ENCODE assay signal across 11 mouse cellular contexts in the genomic region with DNA sequence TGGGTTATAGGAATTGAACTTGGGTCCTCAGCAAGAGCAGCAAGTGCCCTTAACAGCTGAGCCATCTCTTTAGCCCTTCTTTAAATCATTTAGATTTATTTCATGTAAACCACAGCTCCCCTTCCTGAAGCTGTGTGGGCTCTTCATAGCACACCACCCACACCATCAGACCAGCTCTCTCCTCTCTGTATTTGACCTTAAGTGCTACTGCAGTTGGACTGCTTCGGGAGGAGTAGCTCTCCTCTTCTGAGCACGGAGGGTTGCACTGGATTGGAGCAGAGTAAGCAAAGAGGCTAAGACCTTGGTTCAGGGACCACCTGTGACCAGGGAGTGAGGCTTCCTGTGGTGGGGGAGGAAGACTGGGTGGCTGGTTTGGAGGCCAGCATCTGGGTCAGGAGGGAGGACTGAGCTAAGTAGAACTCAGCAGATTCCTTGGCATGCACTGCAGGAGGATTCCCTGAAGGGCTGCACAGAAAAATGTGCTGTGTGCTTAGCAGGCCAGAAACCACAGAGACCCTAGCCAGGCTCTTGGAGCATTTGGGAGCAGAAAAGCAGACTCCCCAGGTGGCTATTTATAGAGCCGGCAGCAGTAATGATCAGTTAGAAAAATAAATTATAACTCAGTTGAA.
A peak's percentile ranks its signal among the peaks of the same experiment; 100 is the strongest.
DNase-seq lines count a peak whose midpoint lies in the region; ATAC-seq lines count a peak whose summit lies in the region.
"Had no signal": no experiment of that assay in that cellular context is flagged by ENCODE, and none has a peak within 500 bp of the region (broad histone marks: within the 10 kb centered on the region; RNA-seq: fewer than 3 reads in every experiment).

No protein-coding gene starts in this region.

- H3K4me1 ChIP-seq in forebrain, embryonic 15.5 days, result peaks cover 14% of the 10 kb centered on the region
- no peaks in the 10 kb centered on the region for H3K4me1 ChIP-seq in forebrain, embryonic 14.5 days (ENCODE audit: control insufficient read depth, insufficient read depth, low read length)
- H3K4me1 ChIP-seq in lung, embryonic 16.5 days (replicated peaks; ENCODE audit: control insufficient read depth, insufficient read depth, low read length), result peaks cover 10% of the 10 kb centered on the region
- peaks cover 7% of the 10 kb centered on the region; the same call in 1 of the 2 replicates for H3K4me1 ChIP-seq in kidney, embryonic 15.5 days

- no peak for DNase-seq in forebrain, embryonic 14.5 days (ENCODE audit: low spot score)
- no peak for DNase-seq in lung, postnatal 25 days (ENCODE audit: low spot score)
- peak; percentile 46 for DNase-seq in thymus, postnatal 14 days
- DNase-seq in liver, result no peak
- no peak for DNase-seq in frontal cortex, postnatal 25 days (ENCODE audit: low spot score in 2 of 2)
- DNase-seq: B cell, adult 2 months had no signal

- H3K9me3 ChIP-seq in forebrain, embryonic 15.5 days, result no peaks in the 10 kb centered on the region
- H3K9me3 ChIP-seq in forebrain, embryonic 14.5 days (replicated peaks; ENCODE audit: control insufficient read depth, low read length), result no peaks in the 10 kb centered on the region
- no peaks in the 10 kb centered on the region for H3K9me3 ChIP-seq in lung, embryonic 16.5 days (ENCODE audit: control insufficient read depth, low read length)
- H3K9me3 ChIP-seq in kidney, embryonic 15.5 days (replicated peaks), result no peaks in the 10 kb centered on the region

- no peak overlapping the region for H3K4me3 ChIP-seq in forebrain, embryonic 15.5 days
- no peak overlapping the region for H3K4me3 ChIP-seq in forebrain, embryonic 14.5 days (ENCODE audit: low read depth, low read length)
- H3K4me3 ChIP-seq in lung, embryonic 16.5 days (ENCODE audit: low read length), result no peak overlapping the region
- no peak overlapping the region for H3K4me3 ChIP-seq in kidney, embryonic 15.5 days (replicated peaks)

- H3K27me3 ChIP-seq in forebrain, embryonic 15.5 days, result no peaks in the 10 kb centered on the region
- no peaks in the 10 kb centered on the region for H3K27me3 ChIP-seq in forebrain, embryonic 14.5 days (replicated peaks; ENCODE audit: control insufficient read depth, insufficient read depth, low read length)
- no peaks in the 10 kb centered on the region for H3K27me3 ChIP-seq in lung, embryonic 16.5 days (ENCODE audit: control insufficient read depth, insufficient read depth, low read depth, low read length)
- H3K27me3 ChIP-seq in kidney, embryonic 15.5 days, result no peaks in the 10 kb centered on the region

- no peaks in the 10 kb centered on the region for H3K36me3 ChIP-seq in forebrain, embryonic 15.5 days
- H3K36me3 ChIP-seq in forebrain, embryonic 14.5 days (ENCODE audit: control insufficient read depth, insufficient read depth, low read length), result no peaks in the 10 kb centered on the region
- H3K36me3 ChIP-seq in lung, embryonic 16.5 days (ENCODE audit: control insufficient read depth, insufficient read depth, low read length), result no peaks in the 10 kb centered on the region
- no peaks in the 10 kb centered on the region for H3K36me3 ChIP-seq in kidney, embryonic 15.5 days

- H3K27ac ChIP-seq in forebrain, embryonic 15.5 days (replicated peaks), result 0 out of 2 replicates have a peak overlapping the region, but pooled peaks have one; percentile 12
- no peak overlapping the region for H3K27ac ChIP-seq in forebrain, embryonic 14.5 days (ENCODE audit: low read depth, low read length)
- peak overlapping the region; percentile 58 for H3K27ac ChIP-seq in lung, embryonic 16.5 days (ENCODE audit: low read length)
- peak overlapping the region; percentile 52; the same call in 1 of the 2 replicates for H3K27ac ChIP-seq in kidney, embryonic 15.5 days

- no peak for ATAC-seq in forebrain, embryonic 15.5 days (replicated peaks)
- no peak for ATAC-seq in forebrain, embryonic 14.5 days
- peak; percentile 70 for ATAC-seq in lung, embryonic 16.5 days (ENCODE audit: low read depth)
- ATAC-seq in kidney, embryonic 15.5 days (replicated peaks; ENCODE audit: low FRiP score), result peak; percentile 66
- ATAC-seq: intestine, embryonic 16.5 days had no signal

- H3K9ac ChIP-seq in forebrain, embryonic 15.5 days (replicated peaks), result no peak overlapping the region
- no peak overlapping the region for H3K9ac ChIP-seq in forebrain, embryonic 14.5 days (ENCODE audit: low read length)
- H3K9ac ChIP-seq in lung, embryonic 16.5 days (ENCODE audit: low read length), result no peak overlapping the region
- no peak overlapping the region for H3K9ac ChIP-seq in kidney, embryonic 15.5 days

- H3K4me2 ChIP-seq in forebrain, embryonic 15.5 days (replicated peaks), result no peak overlapping the region
- H3K4me2 ChIP-seq in forebrain, embryonic 14.5 days (ENCODE audit: low read length), result no peak overlapping the region
- H3K4me2 ChIP-seq in lung, embryonic 16.5 days (ENCODE audit: low read depth, low read length), result no peak overlapping the region
- no peak overlapping the region for H3K4me2 ChIP-seq in kidney, embryonic 15.5 days
- H3K4me2 ChIP-seq: midbrain, embryonic 11.5 days had no signal

- 71% methylated on average over 3 of the region's 3 CpGs for WGBS in forebrain, embryonic 15.5 days
- 62% methylated on average over 3 of the region's 3 CpGs for WGBS in forebrain, embryonic 14.5 days
- 23% methylated on average over 3 of the region's 3 CpGs for WGBS in lung, embryonic 16.5 days
- WGBS in kidney, embryonic 15.5 days, result 45% methylated on average over 3 of the region's 3 CpGs

Comparison
In these comparisons a context has a peak if more than half of its experiments do, and no peak if none do; other contexts are left out.
1. ATAC-seq: peak in lung, embryonic 16.5 days (single experiment) and kidney, embryonic 15.5 days (single experiment); none in forebrain, embryonic 15.5 days (single experiment) and forebrain, embryonic 14.5 days (single experiment).